ENCODE assay signal across 8 mouse cellular contexts in genomic region chr15:84803685-84804084, GRCm38 (mm10). TPM values are rescaled to one million over a fixed set of nuclear protein-coding genes. Genes with fewer than 3 reads are reported as not detected.
DNase-seq lines count a peak whose midpoint lies in the region; ATAC-seq and TF ChIP-seq lines count a peak whose summit lies in the region.

No protein-coding gene starts in this region.

- H3K27ac ChIP-seq in thymus, adult 2 months (ENCODE audit: control insufficient read depth, insufficient read depth, low read length), result no peak overlapping the region
- no peak overlapping the region for H3K27ac ChIP-seq in kidney, postnatal 0 days
- no peak overlapping the region for H3K27ac ChIP-seq in liver, postnatal 0 days (ENCODE audit: low read depth)

- H3K9me3 ChIP-seq in kidney, postnatal 0 days (replicated peaks; ENCODE audit: low read length), result no peaks in the 10 kb centered on the region
- no peaks in the 10 kb centered on the region for H3K9me3 ChIP-seq in liver, postnatal 0 days (ENCODE audit: low read length)

- peak; percentile 33 for DNase-seq in thymus, adult 2 months
- no peak for DNase-seq in thymus, postnatal 0 days (ENCODE audit: low spot score)
- DNase-seq in adrenal gland, adult 18-20 months (ENCODE audit: low spot score in 2 of 2), result peak; percentile 73 to 76
- DNase-seq in embryo, embryonic 10.5 days (ENCODE audit: low spot score), result peak; percentile 65
- peak; percentile 11 for DNase-seq in kidney, postnatal 0 days (ENCODE audit: low spot score)
- DNase-seq in liver, postnatal 0 days, result peak; percentile 64
- DNase-seq in right cerebral cortex, postnatal 36 days (ENCODE audit: low spot score in 2 of 2), result peak; percentile 43 to 44

- ATAC-seq in kidney, postnatal 0 days (replicated peaks; ENCODE audit: low FRiP score, low read depth), result no peak
- no peak for ATAC-seq in liver, postnatal 0 days
- ATAC-seq in activated CD4-positive, CD25-positive, alpha-beta regulatory T cell, adult 4 months, result no peak

- no peaks in the 10 kb centered on the region for H3K4me1 ChIP-seq in thymus, adult 2 months (replicated peaks; ENCODE audit: control insufficient read depth, insufficient read depth, low read length)
- no peaks in the 10 kb centered on the region for H3K4me1 ChIP-seq in kidney, postnatal 0 days (replicated peaks; ENCODE audit: insufficient read depth, low read length)
- no peaks in the 10 kb centered on the region for H3K4me1 ChIP-seq in liver, postnatal 0 days (ENCODE audit: insufficient read depth)

- 54% methylated on average over 3 of the region's 3 CpGs for WGBS in thymus, adult 2 months
- 52% methylated on average over 3 of the region's 3 CpGs for WGBS in kidney, postnatal 0 days
- WGBS in liver, postnatal 0 days (ENCODE audit: insufficient replicate concordance), result 50% methylated on average over 3 of the region's 3 CpGs

- H3K36me3 ChIP-seq in thymus, adult 2 months (ENCODE audit: control insufficient read depth, insufficient read depth, low read length), result no peaks in the 10 kb centered on the region
- no peaks in the 10 kb centered on the region for H3K36me3 ChIP-seq in kidney, postnatal 0 days (ENCODE audit: insufficient read depth, low read length)
- no peaks in the 10 kb centered on the region for H3K36me3 ChIP-seq in liver, postnatal 0 days (replicated peaks; ENCODE audit: insufficient read depth, low read length)

- no peak overlapping the region for H3K4me3 ChIP-seq in thymus, adult 2 months (ENCODE audit: control insufficient read depth, insufficient read depth, low read length)
- no peak overlapping the region for H3K4me3 ChIP-seq in kidney, postnatal 0 days (replicated peaks; ENCODE audit: low read depth, low read length)
- H3K4me3 ChIP-seq in liver, postnatal 0 days (ENCODE audit: low read depth, low read length), result no peak overlapping the region

- H3K4me2 ChIP-seq in kidney, postnatal 0 days (ENCODE audit: low read length), result no peak overlapping the region
- no peak overlapping the region for H3K4me2 ChIP-seq in liver, postnatal 0 days (ENCODE audit: low read depth, low read length)

- peak; percentile 39; the same call in 1 of the 2 replicates for TF ChIP-seq CTCF in thymus, adult 2 months (IDR thresholded peaks at IDR 0.05; ENCODE audit: borderline replicate concordance, control insufficient read depth, extremely low read depth, insufficient read depth, low read length, poor library complexity)
- TF ChIP-seq CTCF in kidney, postnatal 0 days (IDR thresholded peaks at IDR 0.05; ENCODE audit: low read depth), result peak; percentile 70
- peak; percentile 75 for TF ChIP-seq CTCF in liver, postnatal 0 days (IDR thresholded peaks at IDR 0.05; ENCODE audit: low read depth)

- TF ChIP-seq EP300 in liver, postnatal 0 days (IDR thresholded peaks at IDR 0.05; ENCODE audit: low read depth), result no peak

- TF ChIP-seq POLR2A in thymus, adult 2 months (IDR thresholded peaks at IDR 0.05; ENCODE audit: control insufficient read depth, extremely low read depth, insufficient read depth, low read length, poor library complexity), result no peak

- H3K27me3 ChIP-seq in thymus, adult 2 months (ENCODE audit: control insufficient read depth, insufficient read depth, low read length), result no peaks in the 10 kb centered on the region
- H3K27me3 ChIP-seq in kidney, postnatal 0 days (ENCODE audit: insufficient read depth, low read length), result no peaks in the 10 kb centered on the region
- no peaks in the 10 kb centered on the region for H3K27me3 ChIP-seq in liver, postnatal 0 days (ENCODE audit: insufficient read depth, low read length)

- no peak overlapping the region for H3K9ac ChIP-seq in kidney, postnatal 0 days (ENCODE audit: low read depth, low read length)
- no peak overlapping the region for H3K9ac ChIP-seq in liver, postnatal 0 days (replicated peaks)

RNA-seq across cellular contexts. Expression of gene Phf21b, which starts 52.2 kb away (rescaled TPM):
- polyA plus RNA-seq in thymus, adult 2 months (2012; rRNA removed), result 2.7 and 3.0 TPM in 2 replicates
- 0.08 and 0.17 TPM in 2 replicates for polyA plus RNA-seq in thymus, postnatal 0 days (2015; fragmentation: Nextera tagmentation; extraction: Ambion mirVana)
- 1 to 10 TPM; 1.6 to 2.3 TPM for total RNA-seq in adrenal gland, adult 18-20 months (2021)
- polyA plus RNA-seq in kidney, postnatal 0 days (2015; fragmentation: Nextera tagmentation; extraction: Ambion mirVana), result 0.15 and 0.24 TPM in 2 replicates
- 0.02 TPM in 1 of 2 replicates, not detected in the other for polyA plus RNA-seq in liver, postnatal 0 days (2015; fragmentation: Nextera tagmentation; extraction: Ambion mirVana)
- 1 to 10 TPM; 1.1 to 1.4 TPM for polyA plus RNA-seq in activated CD4-positive, CD25-positive, alpha-beta regulatory T cell, adult 4 months (2017; shearing (Covaris generic))
